Mouse (Mus musculus) layer of hippocampus, postnatal 14 days (tissue): ENCODE measurements around the gene Bbs9. TPM values are rescaled to one million over a fixed set of nuclear protein-coding genes. Genes with fewer than 3 reads are reported as not detected.

Experiments used
- DNase-seq, 2 experiments: peaks; one replicate each; pipeline ENCODE4 v3.0.0; 2021 to 2022; ENCODE audit warnings: low spot score in 2 of 2, mixed read lengths in 1 of 2
- total RNA-seq, 2 experiments: library from RNA; stranded (reverse); gene quantifications; 2 replicates each; pipeline ENCODE4 v1.2.3; 2021

Bbs9 gene
- total RNA-seq, 2 experiments from 2014 or later, result 21.3 to 23.0 TPM

- DNase-seq, result peak; percentile 35 to 54
These were observed 149.5 kb downstream of the Bbs9 start for GRCm38 (mm10) chr9:22624966-22625365.

DNA sequence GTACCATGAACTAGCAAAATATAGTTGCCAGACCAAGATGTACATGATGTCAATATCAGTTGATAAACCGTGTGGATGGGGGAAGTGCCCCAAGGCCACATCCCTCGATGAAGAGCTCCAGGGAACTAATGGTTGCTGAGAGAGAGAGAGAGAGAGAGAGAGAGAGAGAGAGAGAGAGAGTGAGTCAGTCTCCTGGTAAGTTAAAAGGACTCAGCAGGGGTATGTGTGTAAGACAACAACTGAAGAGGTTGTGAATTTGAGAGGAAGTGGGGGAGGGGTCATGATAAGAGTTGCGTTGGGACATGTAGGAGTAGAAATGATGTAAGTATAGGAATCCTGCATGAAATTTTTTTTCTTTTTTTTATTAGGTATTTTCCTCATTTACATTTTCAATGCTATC is 150.5 kb downstream of the Bbs9 start:
- no peak for DNase-seq

GRCm38 (mm10) chr9:22627912-22628311 is 152.4 kb downstream of the Bbs9 start:
- no peak for DNase-seq

- DNase-seq, result no peak
These were observed 157.4 kb downstream of the Bbs9 start for GRCm38 (mm10) chr9:22632800-22633485.

GRCm38 (mm10) chr9:22638502-22638901 is 163.0 kb downstream of the Bbs9 start:
- no peak for DNase-seq

GRCm38 (mm10) chr9:22640683-22641431 is 165.3 kb downstream of the Bbs9 start:
- no peak for DNase-seq

- DNase-seq, result no peak
These were observed 170.4 kb downstream of the Bbs9 start for GRCm38 (mm10) chr9:22645844-22646390.

DNA sequence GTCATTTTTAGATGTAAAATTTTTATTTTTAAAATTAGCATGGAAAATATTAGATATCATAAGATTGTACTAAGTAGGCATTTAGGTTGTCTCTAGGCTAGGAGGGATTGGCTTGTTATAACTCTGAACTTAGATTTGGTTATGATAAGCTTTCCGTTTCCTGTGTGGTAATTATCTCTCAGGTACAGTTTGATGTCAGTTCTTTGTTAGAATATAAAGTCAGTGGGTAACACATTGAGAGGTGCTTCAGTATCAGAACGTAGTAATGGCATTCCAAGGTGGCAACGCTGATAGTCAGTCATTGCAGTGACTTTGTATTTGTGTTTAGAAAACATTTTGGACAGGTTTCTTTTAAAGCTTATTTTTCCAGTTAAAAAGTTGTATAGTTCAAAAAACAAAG is 170.9 kb downstream of the Bbs9 start:
- no peak for DNase-seq

GRCm38 (mm10) chr9:22648163-22648562 is 172.6 kb downstream of the Bbs9 start:
- no peak for DNase-seq

- DNase-seq, result no peak
These were observed 174.1 kb downstream of the Bbs9 start for GRCm38 (mm10) chr9:22649606-22650005.

- DNase-seq, result no peak
These were observed 175.3 kb downstream of the Bbs9 start for GRCm38 (mm10) chr9:22650781-22651180.

GRCm38 (mm10) chr9:22651619-22652018 is 176.1 kb downstream of the Bbs9 start:
- no peak for DNase-seq

GRCm38 (mm10) chr9:22654726-22655393 is 179.3 kb downstream of the Bbs9 start:
- no peak for DNase-seq

- DNase-seq, result no peak
These were observed 181.7 kb downstream of the Bbs9 start for GRCm38 (mm10) chr9:22657216-22657615.

DNA sequence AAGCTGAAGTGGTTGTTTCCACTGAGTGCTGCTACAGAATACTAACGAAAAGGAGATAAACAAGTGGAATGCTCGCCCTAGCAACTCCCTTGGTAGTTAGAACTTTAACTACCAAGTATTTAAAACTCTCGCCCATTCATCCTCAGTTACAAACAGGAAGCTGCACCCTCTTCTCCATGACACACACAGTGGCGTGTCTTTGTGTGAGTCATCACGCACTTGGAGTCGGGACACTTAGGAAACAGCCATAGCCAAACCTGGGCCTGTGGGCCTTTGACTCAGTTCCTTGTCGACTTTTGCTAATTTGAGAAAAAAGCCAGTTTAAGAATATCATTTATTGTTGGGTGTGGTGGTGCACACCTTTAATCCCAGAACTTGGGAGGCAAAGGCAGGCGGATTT is 189.6 kb downstream of the Bbs9 start:
- no peak for DNase-seq

- DNase-seq, result no peak
These were observed 197.4 kb downstream of the Bbs9 start for GRCm38 (mm10) chr9:22672937-22673336.

DNA sequence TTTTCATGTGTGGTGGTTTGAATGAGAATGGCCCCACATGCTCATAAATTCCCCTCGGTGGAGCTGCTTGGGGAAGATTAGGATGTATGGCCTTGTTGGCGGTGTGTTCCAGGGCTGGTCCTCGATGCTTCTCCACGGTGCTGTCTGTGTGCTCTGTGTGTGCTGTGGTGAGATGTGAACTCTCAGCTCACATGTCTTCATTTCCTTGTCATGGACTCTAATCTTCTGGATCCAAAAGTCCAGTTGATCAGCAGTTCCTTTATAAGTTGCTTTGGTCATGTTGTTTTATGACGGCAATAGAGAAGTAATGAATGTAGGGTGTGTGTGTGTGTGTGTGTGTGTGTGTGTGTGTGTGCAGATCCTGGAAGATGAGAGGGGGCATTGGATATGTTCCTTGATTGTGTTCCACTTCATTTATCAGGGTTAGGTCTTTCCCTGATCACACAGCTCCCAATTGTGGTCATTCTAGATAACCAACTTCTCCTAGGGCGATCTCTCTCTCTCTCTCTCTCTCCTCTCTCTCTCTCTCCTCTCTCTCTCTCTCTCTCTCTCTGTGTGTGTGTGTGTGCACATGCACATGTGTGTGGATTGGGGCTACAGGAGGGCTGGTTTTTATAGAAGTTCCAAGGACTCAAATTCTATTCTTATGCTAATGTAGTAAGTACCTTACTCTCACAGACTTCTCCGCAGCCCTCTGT is 201.8 kb downstream of the Bbs9 start:
- DNase-seq, result no peak

DNA sequence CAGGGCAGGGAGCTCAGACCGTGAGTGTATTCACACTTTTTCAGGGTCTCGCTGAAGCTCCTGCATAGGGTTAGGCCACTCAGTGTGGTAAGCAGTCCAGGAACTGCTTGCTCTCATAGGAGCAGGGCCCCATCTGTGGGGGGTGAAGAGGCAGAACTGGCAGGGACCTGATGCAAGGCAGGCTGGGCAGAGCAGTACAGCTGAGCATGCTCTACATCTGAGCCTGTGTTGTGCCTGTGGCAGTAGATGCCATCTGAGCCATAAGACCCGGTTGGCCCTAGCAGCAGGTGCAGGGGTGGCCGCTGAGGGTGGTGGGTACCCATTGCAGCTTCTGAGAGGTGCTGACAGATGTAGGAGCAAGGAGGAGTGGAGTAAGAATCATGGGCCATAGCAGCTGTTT is 202.5 kb downstream of the Bbs9 start:
- no peak for DNase-seq

GRCm38 (mm10) chr9:22678496-22678895 is 203.0 kb downstream of the Bbs9 start:
- no peak for DNase-seq

GRCm38 (mm10) chr9:22679485-22679884 is 204.0 kb downstream of the Bbs9 start:
- no peak for DNase-seq

- no peak for DNase-seq
These were observed 204.5 kb downstream of the Bbs9 start for GRCm38 (mm10) chr9:22680031-22680430.
